Mouse (Mus musculus) right cerebral cortex, postnatal 36 days (tissue): ENCODE measurements around the gene Snrk.

ENCODE experiments used
- DNase-seq, 2 experiments: peaks; one replicate each; pipeline ENCODE4 v3.0.0; 2022; ENCODE audit warnings: low spot score in 2 of 2, mixed read lengths in 1 of 2

Gene Snrk

GRCm38 (mm10) chr9:122180105-122180504, 63.0 kb downstream of the Snrk start:
- DNase-seq: no peak

GRCm38 (mm10) chr9:122183074-122183473, 66.0 kb downstream of the Snrk start:
- no peak for DNase-seq

GRCm38 (mm10) chr9:122184329-122184728, 67.3 kb downstream of the Snrk start:
- DNase-seq: no peak

GRCm38 (mm10) chr9:122185061-122185460, 68.0 kb downstream of the Snrk start:
- peak; percentile 54 to 57 for DNase-seq

GRCm38 (mm10) chr9:122185953-122186352, 68.9 kb downstream of the Snrk start:
- DNase-seq: no peak

GRCm38 (mm10) chr9:122186643-122187226, 69.7 kb downstream of the Snrk start:
- no peak for DNase-seq

- DNase-seq: no peak
These were observed 70.4 kb downstream of the Snrk start for GRCm38 (mm10) chr9:122187451-122187921.

GRCm38 (mm10) chr9:122188724-122189123, 71.7 kb downstream of the Snrk start:
- DNase-seq: no peak

GRCm38 (mm10) chr9:122193361-122193760, 76.3 kb downstream of the Snrk start:
- DNase-seq: no peak

GRCm38 (mm10) chr9:122193823-122194222, 76.8 kb downstream of the Snrk start:
- DNase-seq: no peak

GRCm38 (mm10) chr9:122195042-122195682, 78.1 kb downstream of the Snrk start:
- no peak for DNase-seq

- DNase-seq: no peak
These were observed 80.0 kb downstream of the Snrk start for GRCm38 (mm10) chr9:122197021-122197420.

- no peak for DNase-seq
These were observed 81.6 kb downstream of the Snrk start for GRCm38 (mm10) chr9:122198621-122199020.

GRCm38 (mm10) chr9:122199253-122199652, 82.2 kb downstream of the Snrk start:
- peak in 1 of 2 experiments; percentile 18 for DNase-seq

- no peak for DNase-seq
These were observed 87.4 kb downstream of the Snrk start for GRCm38 (mm10) chr9:122204508-122204907.

- DNase-seq: no peak
These were observed 88.6 kb downstream of the Snrk start for GRCm38 (mm10) chr9:122205543-122206200.

- DNase-seq: no peak
These were observed 91.2 kb downstream of the Snrk start for GRCm38 (mm10) chr9:122208311-122208710.

- no peak for DNase-seq
These were observed 98.1 kb downstream of the Snrk start for GRCm38 (mm10) chr9:122215118-122215517.

GRCm38 (mm10) chr9:122216945-122217529, 100.0 kb downstream of the Snrk start:
- DNase-seq: no peak
